Mouse (Mus musculus): Measurements from ENCODE around the gene Espnl.

The Espnl gene

DNA sequence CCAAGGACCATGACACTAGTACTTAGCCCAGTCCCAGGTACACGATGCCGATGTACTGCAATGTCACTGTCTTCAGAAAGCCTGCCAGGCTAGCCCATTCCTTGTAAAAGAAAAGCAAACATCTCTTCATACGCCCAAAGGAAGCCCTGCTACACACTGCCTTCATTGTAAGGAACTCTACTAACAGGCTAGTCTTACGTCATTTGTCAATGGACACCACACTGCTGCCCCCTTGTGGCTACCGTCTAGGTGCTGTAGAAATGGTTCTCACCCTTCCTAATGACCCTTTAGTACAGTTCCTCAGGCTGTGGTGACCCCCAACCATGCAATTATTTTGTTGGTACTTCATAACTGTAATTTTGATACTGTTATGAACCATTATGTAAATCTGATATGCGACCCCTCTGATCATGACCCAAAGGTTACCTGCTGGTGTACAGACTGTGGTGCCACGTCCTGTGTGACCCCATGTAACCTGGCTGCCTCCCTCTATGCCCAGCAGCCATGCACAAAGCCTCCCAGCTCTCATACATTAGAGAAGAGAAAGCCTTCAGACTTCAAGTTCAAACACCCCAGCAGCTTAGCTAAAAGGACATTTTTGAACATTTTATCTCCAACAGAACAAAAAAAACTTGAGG, 58.7 kb downstream of the Espnl start:
- peak; percentile 60 to 71 for DNase-seq (ENCODE audit: low spot score in 2 of 2)

DNA sequence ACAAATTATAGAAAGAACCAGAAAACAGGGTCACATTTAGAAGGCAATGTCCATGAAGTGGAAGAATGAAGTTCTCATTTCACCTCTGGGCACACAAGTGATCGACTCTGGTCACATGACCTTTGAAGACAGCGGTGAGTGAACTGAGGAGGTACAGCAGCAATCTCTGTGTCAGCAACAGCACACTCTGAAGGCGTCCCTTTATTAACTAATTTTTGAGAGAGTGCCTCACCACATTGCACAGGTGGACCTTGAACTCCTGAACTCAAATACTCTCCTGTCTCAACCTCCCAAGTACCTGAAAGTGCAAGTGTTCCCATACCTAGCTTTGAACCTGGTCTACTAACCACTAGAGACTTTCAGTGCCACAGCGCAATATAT, 59.2 kb downstream of the Espnl start:
- DNase-seq (ENCODE audit: low spot score in 2 of 2): no peak

DNA sequence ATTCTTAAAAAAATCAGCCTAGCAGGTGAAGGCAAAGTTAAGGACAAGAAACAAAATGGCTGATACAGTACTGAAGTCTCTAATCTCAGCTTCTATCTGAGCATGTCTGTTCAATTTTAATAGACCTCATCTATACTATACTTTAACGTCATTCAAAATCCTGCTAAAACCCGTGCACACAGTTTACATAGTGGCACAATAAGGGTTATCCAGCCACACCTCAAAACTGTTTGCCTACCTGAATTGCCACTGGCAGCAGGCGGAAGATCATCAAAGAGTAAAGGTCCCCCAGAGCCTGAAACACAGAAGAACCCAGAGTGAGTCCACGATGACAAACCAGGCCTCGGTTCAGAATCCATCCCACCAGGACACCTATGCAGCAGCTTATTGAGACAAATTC, 68.5 kb downstream of the Espnl start:
- DNase-seq (ENCODE audit: low spot score in 2 of 2): no peak

DNA sequence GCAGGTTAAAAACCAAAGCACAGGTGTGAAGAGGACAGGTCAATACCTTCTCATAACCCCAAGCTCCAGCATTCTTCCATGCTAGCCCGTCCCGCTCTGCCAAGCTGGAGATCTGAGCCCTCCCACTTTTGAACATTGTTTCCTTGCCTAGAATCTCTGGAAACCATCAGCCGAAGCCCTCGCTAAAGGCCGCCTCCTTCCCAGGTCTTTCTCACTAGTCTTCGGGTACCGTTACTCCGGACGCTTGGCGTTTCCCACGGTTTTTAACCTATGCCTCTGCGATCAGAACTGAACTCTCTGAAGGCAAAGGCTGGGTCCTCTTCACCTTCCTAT, 76.0 kb downstream of the Espnl start:
- no peak for DNase-seq (ENCODE audit: low spot score in 2 of 2)

All from natural killer cell, adult 2 months (primary cell).